Comparison of ENCODE assay signal across 27 mouse cellular contexts in genomic region chr13:95366356-95366755, GRCm38 (mm10). TPM values are rescaled to one million over a fixed set of nuclear protein-coding genes. Genes with fewer than 3 reads are reported as not detected.
DNase-seq lines count a peak whose midpoint lies in the region; ATAC-seq and TF ChIP-seq lines count a peak whose summit lies in the region.
"Had no signal": no experiment of that assay in that cellular context is flagged by ENCODE, and none has a peak within 500 bp of the region (broad histone marks: within the 10 kb centered on the region; RNA-seq: fewer than 3 reads in every experiment).

No protein-coding gene starts in this region.

- no peak for TF ChIP-seq CTCF in liver, embryonic 14.5 days (IDR thresholded peaks at IDR 0.05; ENCODE audit: low read depth)
- TF ChIP-seq CTCF in thymus, adult 2 months (IDR thresholded peaks at IDR 0.05; ENCODE audit: borderline replicate concordance, control insufficient read depth, extremely low read depth, insufficient read depth, low read length, poor library complexity) = no peak

- ATAC-seq in heart, embryonic 13.5 days (ENCODE audit: extremely low read depth, insufficient number of reproducible peaks, low FRiP score, low TSS enrichment) = no peak
- ATAC-seq in liver, embryonic 14.5 days (ENCODE audit: insufficient read depth) = peak; percentile 79
- peak; percentile 90 for ATAC-seq in megakaryocyte-erythroid progenitor cell, adult 5-6 weeks (replicated peaks; ENCODE audit: low FRiP score, low TSS enrichment, poor library complexity, severe bottlenecking)
- ATAC-seq in hindbrain, embryonic 13.5 days (ENCODE audit: low FRiP score) = no peak
- ATAC-seq: CD4-positive, CD25-positive, alpha-beta regulatory T cell, adult 4 months; forebrain, embryonic 13.5 days; inflammation-experienced regulatory T-cells, adult 6 months had no signal

- 52% methylated on average over 8 of the region's 8 CpGs for WGBS in heart, embryonic 13.5 days
- 37% methylated on average over 8 of the region's 8 CpGs for WGBS in liver, embryonic 14.5 days (ENCODE audit: insufficient replicate concordance)
- 96% methylated on average over 8 of the region's 8 CpGs for WGBS in hindbrain, embryonic 13.5 days
- WGBS in thymus, adult 2 months = 97% methylated on average over 8 of the region's 8 CpGs

- H3K9me3 ChIP-seq in heart, embryonic 13.5 days = no peaks in the 10 kb centered on the region
- H3K9me3 ChIP-seq in liver, embryonic 14.5 days (ENCODE audit: control insufficient read depth, low read length) = no peaks in the 10 kb centered on the region
- H3K9me3 ChIP-seq in hindbrain, embryonic 13.5 days = no peaks in the 10 kb centered on the region
- H3K9me3 ChIP-seq: embryonic facial prominence, embryonic 10.5 days; embryonic facial prominence, embryonic 15.5 days; forebrain, embryonic 13.5 days; hindbrain, embryonic 15.5 days; limb, embryonic 13.5 days; midbrain, embryonic 10.5 days; neural tube, embryonic 12.5 days had no signal

- H3K4me2 ChIP-seq in heart, embryonic 13.5 days = peak overlapping the region; percentile 45
- peak overlapping the region; percentile 13 for H3K4me2 ChIP-seq in liver, embryonic 14.5 days (ENCODE audit: low read depth)
- no peak overlapping the region for H3K4me2 ChIP-seq in hindbrain, embryonic 13.5 days
- H3K4me2 ChIP-seq: embryonic facial prominence, embryonic 15.5 days; forebrain, embryonic 13.5 days; hindbrain, embryonic 15.5 days; limb, embryonic 13.5 days; neural tube, embryonic 12.5 days had no signal

- peaks cover 14% of the 10 kb centered on the region for H3K4me1 ChIP-seq in heart, embryonic 13.5 days
- peaks cover 4 to 7% of the 10 kb centered on the region in 2 experiments; a peak in 3 of 4 replicates for H3K4me1 ChIP-seq in liver, embryonic 14.5 days (replicated peaks; ENCODE audit: control insufficient read depth in 2 of 2, insufficient read depth in 2 of 2, low read length in 1 of 2)
- no peaks in the 10 kb centered on the region for H3K4me1 ChIP-seq in hindbrain, embryonic 13.5 days (replicated peaks)
- no peaks in the 10 kb centered on the region for H3K4me1 ChIP-seq in thymus, adult 2 months (replicated peaks; ENCODE audit: control insufficient read depth, insufficient read depth, low read length)
- H3K4me1 ChIP-seq: embryonic facial prominence, embryonic 10.5 days; embryonic facial prominence, embryonic 15.5 days; forebrain, embryonic 13.5 days; hindbrain, embryonic 15.5 days; limb, embryonic 13.5 days; midbrain, embryonic 10.5 days; neural tube, embryonic 12.5 days had no signal

- no peak overlapping the region for H3K9ac ChIP-seq in heart, embryonic 13.5 days
- no peak overlapping the region for H3K9ac ChIP-seq in liver, embryonic 14.5 days (replicated peaks)
- H3K9ac ChIP-seq in hindbrain, embryonic 13.5 days = no peak overlapping the region
- H3K9ac ChIP-seq: embryonic facial prominence, embryonic 15.5 days; forebrain, embryonic 13.5 days; hindbrain, embryonic 15.5 days; limb, embryonic 13.5 days; neural tube, embryonic 12.5 days had no signal

- no peaks in the 10 kb centered on the region for H3K27me3 ChIP-seq in heart, embryonic 13.5 days (replicated peaks)
- no peaks in the 10 kb centered on the region for H3K27me3 ChIP-seq in liver, embryonic 14.5 days (ENCODE audit: control insufficient read depth, insufficient read depth, low read length)
- H3K27me3 ChIP-seq in hindbrain, embryonic 13.5 days = no peaks in the 10 kb centered on the region
- no peaks in the 10 kb centered on the region for H3K27me3 ChIP-seq in thymus, adult 2 months (ENCODE audit: control insufficient read depth, insufficient read depth, low read length)
- H3K27me3 ChIP-seq: embryonic facial prominence, embryonic 15.5 days; forebrain, embryonic 13.5 days; hindbrain, embryonic 15.5 days; limb, embryonic 13.5 days; neural tube, embryonic 12.5 days had no signal

- TF ChIP-seq POLR2A in thymus, adult 2 months (IDR thresholded peaks at IDR 0.05; ENCODE audit: control insufficient read depth, extremely low read depth, insufficient read depth, low read length, poor library complexity) = no peak

- no peak for DNase-seq in heart, adult 9 months (ENCODE audit: low spot score in 2 of 2)
- peak; percentile 51 for DNase-seq in retina, adult 2 months (ENCODE audit: low read depth, low spot score)
- DNase-seq in retina, postnatal 1 day = no peak
- DNase-seq in liver, embryonic 14.5 days (ENCODE audit: low read depth in 3 of 3, low spot score in 3 of 3) = peak in 1 of 3 experiments; percentile 28
- DNase-seq in thymus, adult 2 months = no peak
- DNase-seq: cerebellum, adult 8-10 months; cerebellum, postnatal 25 days; gastrocnemius, postnatal 14 days; kidney, adult 11 months; kidney, postnatal 14 days; lung, adult 2 months; lung, postnatal 10 days; thymus, postnatal 4 days had no signal

- H3K4me3 ChIP-seq in heart, embryonic 13.5 days = no peak overlapping the region
- H3K4me3 ChIP-seq in liver, embryonic 14.5 days (ENCODE audit: insufficient read depth in 1 of 2, low read depth in 2 of 2, low read length in 2 of 2) = no peak overlapping the region
- H3K4me3 ChIP-seq in hindbrain, embryonic 13.5 days = no peak overlapping the region
- H3K4me3 ChIP-seq in thymus, adult 2 months (ENCODE audit: control insufficient read depth, insufficient read depth, low read length) = no peak overlapping the region
- H3K4me3 ChIP-seq: embryonic facial prominence, embryonic 10.5 days; embryonic facial prominence, embryonic 15.5 days; forebrain, embryonic 13.5 days; hindbrain, embryonic 15.5 days; limb, embryonic 13.5 days; midbrain, embryonic 10.5 days; myocyte; neural tube, embryonic 12.5 days had no signal

- peaks cover 85% of the 10 kb centered on the region for H3K36me3 ChIP-seq in heart, embryonic 13.5 days
- H3K36me3 ChIP-seq in liver, embryonic 14.5 days (replicated peaks; ENCODE audit: control insufficient read depth, insufficient read depth, low read depth) = peaks cover 62% of the 10 kb centered on the region
- peaks cover 75% of the 10 kb centered on the region for H3K36me3 ChIP-seq in hindbrain, embryonic 13.5 days
- H3K36me3 ChIP-seq in thymus, adult 2 months (ENCODE audit: control insufficient read depth, insufficient read depth, low read length) = peaks cover 85% of the 10 kb centered on the region

- TF ChIP-seq EP300 in liver, embryonic 14.5 days (IDR thresholded peaks at IDR 0.05; ENCODE audit: low read depth) = peak; percentile 43; the same call in 1 of the 2 replicates

- peak overlapping the region; percentile 70 for H3K27ac ChIP-seq in heart, embryonic 13.5 days (replicated peaks)
- H3K27ac ChIP-seq in liver, embryonic 14.5 days = no peak overlapping the region
- no peak overlapping the region for H3K27ac ChIP-seq in hindbrain, embryonic 13.5 days
- H3K27ac ChIP-seq in thymus, adult 2 months (ENCODE audit: control insufficient read depth, insufficient read depth, low read length) = no peak overlapping the region
- H3K27ac ChIP-seq: embryonic facial prominence, embryonic 10.5 days; embryonic facial prominence, embryonic 15.5 days; forebrain, embryonic 13.5 days; hindbrain, embryonic 15.5 days; limb, embryonic 13.5 days; macrophage; midbrain, embryonic 10.5 days; neural tube, embryonic 12.5 days had no signal

RNA-seq across cellular contexts. Expression of gene Aggf1, which starts 8.8 kb away (rescaled TPM):
- polyA plus RNA-seq in heart, embryonic 13.5 days (2015; fragmentation: Nextera tagmentation; extraction: Ambion mirVana) = 20.4 and 23.2 TPM in 2 replicates
- 7.1 and 13.0 TPM in 2 replicates for polyA plus RNA-seq in liver, embryonic 14.5 days (2012; rRNA removed)
- polyA plus RNA-seq in liver, embryonic 14.5 days (2014; fragmentation: Nextera tagmentation; extraction: Ambion mirVana) = 14.9 and 18.3 TPM in 2 replicates
- 53.1 and 58.0 TPM in 2 replicates for total RNA-seq in megakaryocyte-erythroid progenitor cell, adult 5-6 weeks (2014; fragmentation: Nextera tagmentation)
- 69.0 and 72.8 TPM in 2 replicates for total RNA-seq in megakaryocyte-erythroid progenitor cell, adult 5-6 weeks (2017)
- 39.8 and 41.6 TPM in 2 replicates for polyA plus RNA-seq in hindbrain, embryonic 13.5 days (2015; fragmentation: Nextera tagmentation; extraction: Ambion mirVana)
- polyA plus RNA-seq in thymus, adult 2 months (2012; rRNA removed) = 22.5 and 26.9 TPM in 2 replicates

RNA-seq across cellular contexts. Expression of gene Zbed3, which starts 42.9 kb away (rescaled TPM):
- 53.4 and 55.7 TPM in 2 replicates for polyA plus RNA-seq in heart, embryonic 13.5 days (2015; fragmentation: Nextera tagmentation; extraction: Ambion mirVana)
- 4.6 TPM in 2 replicates for polyA plus RNA-seq in liver, embryonic 14.5 days (2012; rRNA removed)
- 4.1 and 5.0 TPM in 2 replicates for polyA plus RNA-seq in liver, embryonic 14.5 days (2014; fragmentation: Nextera tagmentation; extraction: Ambion mirVana)
- total RNA-seq in megakaryocyte-erythroid progenitor cell, adult 5-6 weeks (2014; fragmentation: Nextera tagmentation) = 13.3 and 15.1 TPM in 2 replicates
- total RNA-seq in megakaryocyte-erythroid progenitor cell, adult 5-6 weeks (2017) = 0.76 and 2.6 TPM in 2 replicates
- 41.0 and 42.5 TPM in 2 replicates for polyA plus RNA-seq in hindbrain, embryonic 13.5 days (2015; fragmentation: Nextera tagmentation; extraction: Ambion mirVana)
- 19.9 and 23.0 TPM in 2 replicates for polyA plus RNA-seq in thymus, adult 2 months (2012; rRNA removed)

Comparison
In these comparisons a context has a peak if more than half of its experiments do, and no peak if none do; other contexts are left out.
1. ATAC-seq: peak in liver, embryonic 14.5 days (single experiment) and megakaryocyte-erythroid progenitor cell, adult 5-6 weeks (single experiment); none in heart, embryonic 13.5 days (single experiment) and hindbrain, embryonic 13.5 days (single experiment).